Mouse (Mus musculus) c-Kit-positive CD71-negative TER-119-negative erythroid progenitor cells, embryonic 14.5 days (primary cell): ENCODE measurements around the gene Frzb.

Source experiments
- DNase-seq: peaks from one replicate; pipeline ENCODE4 v3.0.0-alpha.2; 2013; ENCODE audit warnings: low read depth

Frzb gene

DNA sequence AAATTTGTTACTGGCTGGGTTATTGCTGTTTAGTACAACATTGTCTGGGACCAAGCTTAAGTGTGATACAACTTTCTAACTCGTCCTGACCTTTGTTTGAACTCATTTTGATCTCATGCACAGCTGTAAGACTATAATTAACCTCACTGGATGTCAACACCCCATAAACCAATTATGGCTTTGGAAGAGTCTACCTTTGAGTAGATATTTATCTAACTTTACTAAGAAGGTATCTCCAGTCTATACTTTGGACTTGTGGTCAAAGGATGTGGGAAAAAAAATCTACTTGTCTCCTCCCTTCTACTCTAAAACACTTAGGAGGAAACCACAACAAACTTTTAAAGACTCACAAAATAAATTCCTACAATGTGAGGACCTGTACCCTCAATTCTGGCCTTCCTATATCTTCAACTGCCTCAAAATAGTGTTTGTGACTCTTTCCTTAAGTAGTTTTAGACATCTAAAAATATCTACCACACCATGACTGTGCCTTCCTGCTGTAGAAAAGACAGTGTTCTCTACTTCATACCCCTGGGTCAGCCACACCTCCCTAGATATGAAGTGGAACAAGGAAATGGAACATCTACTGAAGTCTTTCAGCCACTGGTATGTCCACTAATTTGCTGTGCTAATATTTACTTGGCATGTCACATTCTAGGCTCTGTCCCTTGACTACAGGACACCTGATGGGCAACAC, 16.9 kb downstream of the Frzb start:
- no peak for DNase-seq

DNA sequence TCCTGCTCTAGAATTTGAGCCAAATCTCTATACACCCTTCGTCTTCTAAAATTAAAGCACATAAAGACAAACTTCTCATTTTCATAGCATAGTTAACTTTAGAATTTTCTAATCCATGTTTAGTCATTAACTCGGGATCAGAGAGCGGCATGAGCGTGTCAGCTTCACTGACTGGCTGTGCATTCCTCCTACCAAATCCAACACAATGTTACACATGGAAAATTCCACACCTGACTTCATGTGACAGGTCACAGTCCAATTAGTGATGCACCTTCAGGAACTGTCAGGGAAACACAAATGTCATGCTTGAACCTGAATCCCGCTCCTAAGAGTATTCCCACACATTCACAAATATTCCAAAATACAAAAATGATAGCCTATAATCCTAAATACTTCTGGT, 24.3 kb downstream of the Frzb start:
- DNase-seq: no peak

DNA sequence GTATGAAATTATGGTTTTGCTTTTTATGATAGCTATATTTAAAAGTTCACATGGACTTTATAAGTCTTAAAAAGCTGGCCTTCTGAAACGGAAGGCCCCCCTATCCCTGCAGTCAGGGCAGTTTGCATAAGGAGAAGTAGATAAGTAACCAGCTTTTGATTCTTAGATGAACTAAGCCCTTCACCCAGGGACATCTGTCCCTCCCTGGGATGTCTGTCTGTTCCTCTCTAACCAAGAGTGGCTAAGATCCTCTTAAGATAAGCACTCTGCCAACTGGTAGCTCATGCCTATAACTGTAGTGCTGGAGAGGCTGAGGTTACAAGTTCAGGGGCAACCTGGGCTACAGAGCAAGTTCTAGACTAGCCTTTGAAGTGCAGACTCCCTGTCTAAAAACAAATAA, 25.4 kb downstream of the Frzb start:
- no peak for DNase-seq

DNA sequence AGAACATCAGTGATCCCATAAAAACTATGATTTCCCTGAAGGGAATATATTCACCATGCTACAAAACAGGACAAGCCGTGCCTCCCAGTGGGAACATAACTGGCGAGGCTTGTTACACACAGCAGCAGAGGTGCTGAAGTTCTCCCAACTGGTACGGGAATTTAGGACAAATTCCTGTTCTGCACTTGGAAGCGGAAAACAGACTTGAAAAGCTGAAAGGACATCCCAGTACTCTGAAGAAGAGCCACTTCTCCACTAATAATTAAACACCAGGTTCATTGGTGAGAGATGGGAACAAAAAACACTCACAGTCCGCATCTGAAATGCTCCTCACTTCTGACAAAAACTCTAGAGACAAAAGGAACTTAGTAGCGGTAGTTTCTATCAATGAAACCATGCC, 31.1 kb downstream of the Frzb start:
- DNase-seq: no peak

DNA sequence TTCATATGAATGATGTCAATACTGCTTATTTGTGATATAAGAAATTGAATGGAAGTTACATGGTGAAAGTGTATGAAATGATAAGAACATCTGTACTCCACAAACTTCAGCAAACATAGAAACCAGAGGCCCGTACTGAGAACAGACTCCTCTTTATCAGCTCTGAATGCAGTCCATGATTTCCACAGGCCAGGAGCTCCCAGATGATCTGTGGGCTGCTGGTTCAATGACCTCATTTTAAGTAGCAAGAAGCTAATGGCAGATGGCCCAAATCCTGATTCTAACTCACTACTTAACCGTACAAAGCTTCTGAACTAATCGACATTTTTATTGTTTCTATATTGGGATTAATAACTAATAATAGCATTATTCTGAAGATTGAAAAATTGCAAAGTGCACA, 33.0 kb downstream of the Frzb start:
- no peak for DNase-seq

DNA sequence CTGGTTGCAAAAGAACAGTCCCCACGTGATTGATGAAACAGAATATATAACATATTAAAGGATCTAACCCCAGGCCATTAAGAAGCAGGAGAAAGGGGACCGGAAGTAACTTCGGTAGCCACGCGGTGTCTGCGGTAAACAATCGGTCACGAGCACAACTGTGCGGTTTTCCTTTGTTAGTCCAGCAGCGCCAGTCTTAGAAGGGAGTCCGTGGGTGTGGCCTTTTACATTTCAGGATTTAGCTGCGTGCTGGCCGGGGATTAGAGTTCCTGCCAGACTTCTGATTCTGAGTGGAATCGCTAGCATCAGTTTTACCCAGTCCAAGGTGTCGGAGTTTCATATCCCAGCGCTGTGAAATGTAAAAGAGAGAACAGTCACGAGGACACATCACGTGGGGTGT, 34.3 kb downstream of the Frzb start:
- DNase-seq: no peak

DNA sequence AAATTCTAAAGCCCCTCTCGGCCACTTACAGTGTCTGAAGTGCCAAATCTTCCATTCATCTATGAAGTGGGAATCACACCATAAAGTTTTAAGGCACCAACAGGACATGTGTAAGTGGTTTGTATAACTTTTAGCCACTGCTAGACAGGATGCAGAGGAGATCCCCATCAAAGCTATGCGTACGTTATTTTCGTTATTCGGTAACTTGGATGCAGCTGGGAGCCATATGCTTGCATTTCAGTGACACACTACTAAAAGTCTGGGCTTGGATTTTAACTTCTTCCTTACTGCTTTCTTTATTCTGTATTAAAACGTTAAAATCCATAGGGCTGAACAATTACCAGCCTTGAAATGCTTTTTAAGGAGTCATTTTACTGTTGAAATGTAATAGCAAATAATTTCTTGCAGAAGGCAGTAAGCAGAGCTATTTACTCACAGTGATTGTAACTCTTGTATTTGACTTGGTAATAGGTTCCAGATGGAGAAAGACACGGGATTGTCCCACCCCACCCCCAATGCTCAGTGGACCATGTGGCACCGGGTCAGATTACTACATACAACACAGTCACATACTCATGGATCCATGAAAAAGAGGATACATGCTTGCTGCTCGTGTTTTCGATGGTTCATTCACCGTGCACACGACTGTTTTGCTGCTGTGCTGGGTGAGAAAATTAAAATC, 37.4 kb downstream of the Frzb start:
- no peak for DNase-seq

DNA sequence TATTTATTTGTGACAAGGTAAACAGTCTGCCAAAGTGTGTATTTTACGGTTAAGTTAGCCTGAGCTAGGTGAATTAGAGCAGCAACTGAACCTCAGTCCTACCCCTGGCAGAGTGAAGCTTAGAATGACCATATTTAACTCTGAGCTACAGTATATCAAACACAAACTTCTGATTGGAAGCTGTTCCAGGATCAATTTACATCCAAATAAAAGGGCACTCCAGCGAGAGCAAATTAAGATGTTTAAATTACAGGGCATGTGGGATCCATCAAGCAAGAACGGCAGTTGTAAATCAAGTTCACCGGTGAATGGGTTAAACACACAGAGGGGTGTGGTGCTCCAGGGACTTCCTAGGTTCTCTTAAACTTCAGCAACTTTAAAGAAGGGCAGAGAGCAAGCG, 42.7 kb downstream of the Frzb start:
- DNase-seq: no peak

DNA sequence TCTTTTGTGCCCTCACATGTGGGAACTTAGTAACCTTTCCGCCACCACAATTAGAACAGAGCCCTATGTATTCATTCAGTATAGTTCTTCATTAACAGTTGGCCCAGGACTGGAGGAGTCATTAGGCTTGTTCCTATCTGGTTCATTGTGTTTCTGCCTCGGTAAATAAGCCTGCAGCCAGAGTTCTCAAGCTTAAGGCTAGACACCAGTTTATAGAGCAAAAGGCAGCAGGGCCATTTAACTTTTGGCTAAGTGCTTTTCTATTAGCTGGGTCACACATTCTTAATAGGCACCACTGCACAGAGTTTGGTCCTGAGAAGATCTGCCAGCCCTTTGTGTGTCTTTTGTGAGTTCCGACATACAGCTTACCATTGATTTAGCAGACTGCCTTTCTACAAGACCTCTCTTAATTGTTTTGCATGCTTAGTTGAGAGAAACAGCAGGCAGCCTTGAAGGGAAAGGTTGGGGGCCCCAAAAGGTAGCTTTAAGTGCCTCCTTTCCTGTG, 48.8 kb downstream of the Frzb start:
- no peak for DNase-seq

DNA sequence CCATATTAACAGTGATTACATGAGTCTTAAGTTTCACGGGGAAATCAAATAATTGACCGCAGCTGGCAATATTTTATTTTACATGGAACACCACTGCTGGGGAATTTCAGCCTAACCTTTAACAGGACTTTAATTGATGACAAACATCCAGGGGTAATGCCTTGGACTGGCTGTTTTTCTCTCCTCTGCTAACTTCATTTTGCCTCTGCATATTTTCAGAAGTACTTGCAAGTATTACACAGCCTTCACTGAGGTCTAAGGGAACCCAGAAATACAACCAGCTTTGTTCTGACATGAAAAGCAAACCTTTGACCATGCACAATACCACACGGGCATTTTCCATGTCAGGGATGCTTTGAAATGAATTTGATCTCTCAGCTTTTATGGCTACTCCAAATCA, 50.6 kb downstream of the Frzb start:
- DNase-seq: no peak

DNA sequence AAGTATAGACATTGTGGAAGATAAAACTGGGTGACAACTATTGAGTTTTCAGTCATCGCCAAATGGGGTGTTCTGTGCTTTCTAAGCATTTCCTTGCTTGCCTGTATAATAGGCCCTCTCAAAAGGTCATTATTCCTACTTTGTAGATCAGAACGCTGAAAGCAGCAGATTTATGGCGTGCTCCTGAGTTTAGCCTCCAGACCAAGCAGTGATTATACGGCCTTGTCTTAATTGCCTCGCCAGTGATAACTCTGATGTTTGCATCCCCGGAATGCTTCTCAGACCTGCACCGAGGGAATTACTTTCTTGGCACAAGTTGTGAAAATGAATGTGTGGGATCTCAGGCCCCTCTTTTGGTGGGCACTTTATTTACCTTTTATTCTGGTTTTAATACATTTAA, 51.4 kb downstream of the Frzb start:
- no peak for DNase-seq

DNA sequence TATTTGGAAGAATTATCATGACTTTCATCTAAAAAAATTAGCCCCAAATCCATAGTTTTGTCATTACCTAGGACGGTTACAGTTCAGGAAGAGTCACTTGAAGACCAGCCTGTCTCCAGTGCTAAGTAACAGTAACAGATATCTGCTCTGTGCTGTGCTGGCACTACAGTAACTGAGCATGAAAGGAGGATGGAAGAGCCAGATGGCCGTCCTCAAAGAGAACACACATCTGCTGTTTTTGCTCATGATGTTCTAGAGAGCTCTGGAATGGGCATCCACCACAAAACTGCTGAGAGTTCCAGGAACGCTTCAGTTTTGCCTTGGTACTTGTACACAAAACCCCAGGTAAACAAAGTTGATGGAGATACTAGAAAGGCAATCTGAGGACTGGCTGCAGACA, 59.1 kb downstream of the Frzb start:
- DNase-seq: no peak

DNA sequence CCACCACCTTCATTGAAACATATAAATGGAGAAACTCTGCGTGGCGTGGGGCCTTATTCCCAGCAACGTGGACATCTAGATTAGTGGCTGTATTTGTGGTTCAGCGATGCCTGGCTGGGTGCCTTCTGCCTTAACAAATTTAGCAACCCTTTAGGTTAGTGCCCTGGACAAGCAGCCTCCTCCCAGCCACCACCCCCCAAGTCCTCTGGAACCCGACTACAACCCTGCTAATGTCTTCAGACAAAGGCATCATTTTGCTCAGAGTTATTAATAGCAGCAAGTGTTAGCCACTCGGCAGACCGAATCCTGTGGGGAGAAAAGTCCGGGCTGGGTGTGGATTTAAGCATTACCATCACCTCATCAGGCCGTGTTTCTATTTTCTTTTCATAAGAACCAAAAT, 59.8 kb downstream of the Frzb start:
- no peak for DNase-seq

DNA sequence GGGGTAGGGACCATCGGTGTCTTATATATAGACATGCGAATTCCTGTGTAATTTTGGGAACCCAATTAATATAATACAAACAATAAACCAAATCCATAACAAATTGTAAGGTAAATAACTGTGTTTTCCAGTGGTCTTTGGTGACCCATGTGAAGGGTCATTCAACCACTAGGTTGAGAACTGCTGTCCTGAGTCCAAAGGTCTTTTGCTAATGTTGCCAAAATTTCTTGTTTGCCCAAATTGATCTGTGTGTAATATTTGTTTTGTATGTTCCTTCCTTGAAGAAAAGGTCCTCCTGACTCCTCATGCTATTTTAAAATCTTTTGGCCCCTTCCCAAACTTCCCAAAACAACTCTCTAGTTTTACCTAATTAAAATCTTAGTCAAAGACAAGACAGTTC, 61.2 kb downstream of the Frzb start:
- DNase-seq: no peak

DNA sequence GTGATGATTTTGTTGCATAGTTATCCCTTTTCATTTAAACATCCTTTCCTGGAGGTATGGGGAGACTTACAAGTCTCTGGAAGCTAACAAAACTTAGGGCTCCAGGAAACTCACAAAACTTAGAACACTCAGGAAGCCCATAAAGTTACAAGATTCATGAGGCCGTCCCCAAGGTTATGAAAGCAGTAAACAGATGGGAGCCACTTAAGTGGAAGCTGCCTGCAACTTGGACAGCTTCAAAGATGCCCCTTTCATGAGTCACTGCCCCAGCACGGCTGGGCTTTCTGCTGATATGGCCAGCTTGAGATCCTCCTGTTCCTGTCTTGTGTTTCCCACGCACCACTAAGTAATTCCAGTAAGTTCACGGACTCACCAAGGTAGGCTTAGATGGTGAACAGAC, 63.0 kb downstream of the Frzb start:
- DNase-seq: no peak

DNA sequence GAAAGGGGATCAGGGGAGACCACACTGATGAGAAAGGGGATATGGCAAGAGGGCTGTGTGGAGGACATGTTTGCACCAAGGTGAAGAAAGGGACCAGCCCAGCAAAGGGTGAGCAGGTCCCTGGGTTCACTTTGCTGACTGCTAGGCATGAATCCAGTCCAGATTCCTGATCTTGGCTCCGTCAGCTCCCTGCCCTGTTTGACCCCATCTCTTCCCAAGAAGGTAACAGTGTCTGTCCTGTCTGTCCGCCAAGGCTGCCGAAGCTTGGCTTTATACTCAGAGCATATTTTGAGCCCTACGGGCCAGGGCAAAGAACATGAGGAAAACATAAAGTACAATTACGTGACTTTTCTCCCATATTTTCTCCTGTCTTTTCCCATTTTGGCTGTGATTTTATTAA, 67.6 kb downstream of the Frzb start:
- no peak for DNase-seq

DNA sequence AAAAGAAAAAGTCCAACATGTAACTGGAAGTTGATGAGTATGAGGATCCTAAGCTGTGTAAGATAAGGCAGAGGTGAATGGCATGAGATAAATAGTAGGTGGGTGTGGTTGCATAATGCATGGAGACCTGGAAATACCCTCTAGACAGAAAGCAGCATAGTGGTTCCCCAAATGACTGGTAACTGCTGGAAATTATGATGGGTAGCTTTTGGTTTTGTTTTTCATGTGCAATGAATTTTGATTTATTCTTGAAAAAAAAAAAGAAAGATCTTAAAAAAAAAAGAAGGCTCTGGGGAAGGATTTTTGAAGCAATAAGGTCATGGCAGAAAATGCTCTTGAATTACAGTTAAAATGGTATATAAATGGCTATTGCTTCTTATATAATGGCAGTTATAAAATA, 72.5 kb downstream of the Frzb start:
- no peak for DNase-seq

DNA sequence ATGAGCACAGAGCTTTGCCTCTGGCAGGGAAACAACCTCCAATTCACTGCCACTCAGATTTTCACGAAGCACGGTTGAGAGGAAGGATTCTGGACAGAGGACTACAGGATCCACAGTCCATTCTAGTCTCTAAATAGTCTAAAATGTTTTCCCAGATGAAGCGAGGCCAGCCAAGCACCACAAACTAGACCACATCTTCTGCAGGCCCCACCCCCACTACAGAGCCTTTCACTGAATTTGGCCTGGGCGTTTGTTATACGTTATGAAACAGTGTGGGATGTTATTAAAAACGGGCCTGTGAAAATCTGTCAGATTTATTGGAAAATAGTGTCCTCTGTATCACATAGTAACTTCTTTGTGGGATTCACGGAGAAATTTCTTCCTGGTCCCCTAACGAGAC, 76.0 kb downstream of the Frzb start:
- no peak for DNase-seq
